Mouse (Mus musculus): ENCODE measurements at regions not wholly inside any gene's neighbourhood (a gene's known extent, or its start where the extent isn't known, plus 50 kb on each side); places are given as distances from the start of the nearest gene placed in this dataset.

DNA sequence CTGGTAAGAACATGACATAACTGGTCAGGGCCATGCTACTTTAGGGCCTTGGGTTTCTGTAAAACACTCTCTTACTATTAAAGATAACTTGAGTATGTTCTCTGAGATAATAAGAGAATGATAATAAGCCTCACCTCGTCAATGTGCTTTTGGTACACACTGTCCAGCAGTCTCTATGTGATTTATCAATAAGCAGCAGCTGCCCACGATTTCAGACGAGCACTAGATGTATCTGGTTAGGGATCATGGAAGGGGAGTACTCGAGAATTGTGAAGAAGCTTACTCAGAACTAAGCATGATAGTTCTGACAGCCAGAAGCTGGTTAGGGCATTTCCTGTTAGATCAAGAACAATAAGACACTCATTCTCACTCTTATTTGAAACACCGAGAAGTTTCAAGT lies 53.8 kb downstream of the Neurod6 start:
- Histone ChIP-seq H3K27me3 (peaks cover 10% of the 10 kb centered on the region), H3K4me3 (no peak overlapping the region), H3K9ac (no peak overlapping the region), H3K36me3 (no peaks in the 10 kb centered on the region), H3K4me1 (peaks cover 4% of the 10 kb centered on the region; the same call in 1 of the 2 replicates), H3K27ac (no peak overlapping the region), H3K9me3 (no peaks in the 10 kb centered on the region), H3K4me2 (no peak overlapping the region)
- no peak for ATAC-seq (ENCODE audit: insufficient number of reproducible peaks, insufficient read depth, low FRiP score, low TSS enrichment, low read depth)
- WGBS = 55% methylated on average over 5 of the region's 5 CpGs

DNA sequence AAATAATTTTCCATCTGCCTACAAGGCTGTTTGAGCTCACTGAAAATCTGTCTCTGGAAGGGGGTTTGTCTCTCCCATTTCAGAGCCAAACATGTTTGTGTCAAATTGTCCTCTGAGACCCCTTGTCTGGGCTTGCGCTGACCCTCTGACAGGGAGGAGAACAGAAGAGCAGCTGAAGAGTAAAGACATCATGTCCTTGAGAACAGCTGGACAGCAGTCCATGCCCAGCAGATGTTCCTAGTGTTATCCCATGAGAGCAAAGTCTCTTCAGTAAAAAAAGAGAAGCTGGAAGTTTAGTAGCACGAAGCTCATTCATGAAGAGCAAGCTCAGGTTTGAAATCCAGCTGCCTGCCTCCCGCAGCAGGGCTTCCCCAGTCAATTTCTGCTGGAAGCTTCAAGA lies 60.7 kb downstream of the Neurod6 start:
- 78% methylated on average over 3 of the region's 3 CpGs for WGBS
- no peak overlapping the region for H3K4me2 ChIP-seq
- no peak for ATAC-seq (ENCODE audit: insufficient number of reproducible peaks, insufficient read depth, low FRiP score, low TSS enrichment, low read depth)
- no peak overlapping the region for H3K9ac ChIP-seq
- H3K4me3 ChIP-seq = no peak overlapping the region
- H3K4me1 ChIP-seq = 0 out of 2 replicates have a peak, but pooled peaks cover 3% of the 10 kb centered on the region
- no peaks in the 10 kb centered on the region for H3K36me3 ChIP-seq
- H3K27ac ChIP-seq = no peak overlapping the region
- peaks cover 11% of the 10 kb centered on the region for H3K27me3 ChIP-seq
- no peaks in the 10 kb centered on the region for H3K9me3 ChIP-seq

DNA sequence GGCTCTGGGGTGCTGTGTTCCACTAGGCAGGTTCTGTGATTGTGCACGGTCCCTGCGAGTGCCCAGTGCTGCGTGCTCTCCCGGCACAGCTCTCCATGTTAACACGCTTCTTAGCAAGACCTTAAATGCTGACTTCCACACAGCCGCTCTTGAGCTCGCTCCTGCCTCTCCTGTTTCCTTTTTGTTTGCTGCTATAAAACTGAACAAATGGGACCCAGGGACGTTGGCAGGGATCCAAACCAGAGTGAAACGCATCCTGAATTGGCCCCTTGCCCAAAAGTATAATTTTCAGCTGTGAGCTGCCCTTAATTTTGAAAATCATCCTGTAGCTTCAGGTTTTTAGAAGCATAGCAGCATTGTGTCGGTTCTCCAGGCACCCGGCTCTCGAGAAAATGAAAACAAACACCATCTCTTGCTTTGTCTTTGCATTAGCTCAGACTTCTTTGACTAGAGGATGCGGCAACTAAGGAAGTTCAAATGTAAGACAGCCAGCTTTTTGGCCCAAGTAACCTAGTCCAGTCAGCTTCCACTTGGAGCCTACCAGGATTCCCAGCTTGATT lies 63.1 kb downstream of the Neurod6 start:
- WGBS = 9% methylated on average over 13 of the region's 13 CpGs
- Histone ChIP-seq H3K36me3 (no peaks in the 10 kb centered on the region), H3K27me3 (peaks cover 4% of the 10 kb centered on the region; the same call in 1 of the 2 replicates), H3K4me2 (peak overlapping the region; percentile 54), H3K4me3 (peak overlapping the region; percentile 29), H3K9me3 (no peaks in the 10 kb centered on the region), H3K9ac (peak overlapping the region; percentile 51; the same call in 1 of the 2 replicates), H3K4me1 (0 out of 2 replicates have a peak, but pooled peaks cover 3% of the 10 kb centered on the region), H3K27ac (peak overlapping the region; percentile 83)
- ATAC-seq (ENCODE audit: insufficient number of reproducible peaks, insufficient read depth, low FRiP score, low TSS enrichment, low read depth) = peak; percentile 81

DNA sequence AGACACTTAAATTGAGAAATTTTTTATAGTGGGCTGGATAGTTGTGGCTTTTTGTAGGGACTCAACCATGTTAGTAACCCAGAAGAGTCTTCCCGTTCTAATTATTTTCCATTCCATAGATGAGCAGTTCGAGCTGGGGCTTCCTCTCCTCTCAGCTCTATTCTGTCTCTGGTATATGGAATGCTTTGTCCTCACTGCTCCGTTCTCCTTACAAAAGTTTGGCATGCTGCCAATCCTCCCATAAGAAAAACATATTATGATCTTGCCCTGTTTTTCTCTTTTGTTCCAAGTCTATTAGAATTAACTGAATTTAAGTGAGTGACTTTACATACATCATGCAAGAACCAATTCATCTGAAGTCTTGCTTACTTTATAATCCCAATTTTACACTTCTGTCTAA lies 70.7 kb downstream of the Neurod6 start:
- 36% methylated on average over 3 of the region's 3 CpGs for WGBS
- Histone ChIP-seq H3K36me3 (no peaks in the 10 kb centered on the region), H3K4me3 (no peak overlapping the region), H3K9me3 (no peaks in the 10 kb centered on the region), H3K27ac (no peak overlapping the region), H3K4me2 (no peak overlapping the region), H3K4me1 (no peaks in the 10 kb centered on the region), H3K27me3 (no peaks in the 10 kb centered on the region; the same call in 1 of the 2 replicates), H3K9ac (no peak overlapping the region)
- no peak for ATAC-seq (ENCODE audit: insufficient number of reproducible peaks, insufficient read depth, low FRiP score, low TSS enrichment, low read depth)

DNA sequence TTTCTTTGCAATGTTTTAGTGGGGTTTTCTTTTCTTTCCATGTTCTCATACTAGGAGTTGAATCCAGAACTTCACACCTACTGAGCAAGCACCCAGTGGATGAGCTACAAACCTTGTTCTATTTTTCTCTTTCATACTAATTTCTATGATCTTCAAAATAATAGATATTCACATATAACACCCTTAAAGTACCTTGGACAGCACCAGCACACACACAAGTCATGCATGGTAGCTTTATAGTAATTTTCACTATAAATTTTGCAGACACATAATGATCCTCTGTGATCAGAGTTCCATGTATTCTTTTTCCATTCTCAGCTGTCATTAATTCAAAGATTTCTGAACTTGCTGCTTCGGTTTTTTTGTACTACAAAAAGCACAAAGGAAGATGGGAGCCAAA lies 71.1 kb downstream of the Neurod6 start:
- Histone ChIP-seq H3K36me3 (no peaks in the 10 kb centered on the region), H3K27me3 (no peaks in the 10 kb centered on the region; the same call in 1 of the 2 replicates), H3K9me3 (no peaks in the 10 kb centered on the region), H3K27ac (no peak overlapping the region), H3K4me2 (no peak overlapping the region), H3K9ac (no peak overlapping the region), H3K4me1 (no peaks in the 10 kb centered on the region), H3K4me3 (no peak overlapping the region)
- 65% methylated on average over 1 of the region's 1 CpGs for WGBS
- ATAC-seq (ENCODE audit: insufficient number of reproducible peaks, insufficient read depth, low FRiP score, low TSS enrichment, low read depth) = no peak

DNA sequence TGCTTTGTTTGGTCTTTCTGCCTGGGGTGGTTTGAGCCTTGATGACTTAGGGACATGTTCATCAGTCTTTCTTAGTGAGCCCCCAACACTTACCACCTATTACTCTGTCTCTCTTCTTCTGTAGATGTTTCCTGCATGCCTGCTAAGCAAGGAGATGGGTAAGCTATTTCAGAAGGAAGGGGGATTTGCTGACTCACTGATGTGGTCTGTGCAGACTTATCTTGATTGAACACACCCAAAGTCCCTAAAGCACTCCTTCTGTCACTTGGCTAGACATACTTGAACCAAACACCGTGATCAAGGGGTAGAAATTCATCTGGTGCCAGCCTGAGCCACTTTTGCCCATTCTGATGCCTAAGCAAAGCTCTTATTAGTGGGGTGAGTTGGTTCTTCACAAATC lies 72.0 kb downstream of the Neurod6 start:
- Histone ChIP-seq H3K4me1 (no peaks in the 10 kb centered on the region), H3K9ac (no peak overlapping the region), H3K9me3 (no peaks in the 10 kb centered on the region), H3K4me3 (no peak overlapping the region), H3K27ac (no peak overlapping the region), H3K36me3 (no peaks in the 10 kb centered on the region), H3K4me2 (no peak overlapping the region), H3K27me3 (no peaks in the 10 kb centered on the region; the same call in 1 of the 2 replicates)
- no peak for ATAC-seq (ENCODE audit: insufficient number of reproducible peaks, insufficient read depth, low FRiP score, low TSS enrichment, low read depth)
- WGBS = 76% methylated on average over 1 of the region's 1 CpGs

DNA sequence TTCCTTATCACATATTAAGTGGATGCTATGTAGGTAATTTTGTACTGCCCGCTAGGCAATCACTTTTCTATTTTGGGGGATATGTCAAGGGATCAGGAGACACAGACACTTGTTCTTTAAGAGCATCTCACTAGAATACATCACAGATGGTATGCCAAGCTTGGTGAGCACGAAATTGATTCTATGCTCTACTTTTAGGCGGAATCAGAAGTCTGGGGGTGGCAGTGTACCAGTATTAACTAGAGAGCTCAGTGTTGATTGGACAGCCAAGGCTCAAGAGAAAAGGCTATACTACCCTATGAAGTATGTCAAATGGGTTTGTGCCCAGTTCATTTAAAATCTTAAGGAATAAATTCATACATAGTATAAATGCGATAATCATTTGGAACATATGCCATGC lies 84.0 kb downstream of the Neurod6 start:
- Histone ChIP-seq H3K27me3 (no peaks in the 10 kb centered on the region), H3K9ac (no peak overlapping the region), H3K4me3 (no peak overlapping the region), H3K36me3 (no peaks in the 10 kb centered on the region), H3K4me1 (no peaks in the 10 kb centered on the region), H3K4me2 (no peak overlapping the region), H3K9me3 (no peaks in the 10 kb centered on the region), H3K27ac (no peak overlapping the region)
- WGBS = 80% methylated on average over 4 of the region's 4 CpGs
- no peak for ATAC-seq (ENCODE audit: insufficient number of reproducible peaks, insufficient read depth, low FRiP score, low TSS enrichment, low read depth)

DNA sequence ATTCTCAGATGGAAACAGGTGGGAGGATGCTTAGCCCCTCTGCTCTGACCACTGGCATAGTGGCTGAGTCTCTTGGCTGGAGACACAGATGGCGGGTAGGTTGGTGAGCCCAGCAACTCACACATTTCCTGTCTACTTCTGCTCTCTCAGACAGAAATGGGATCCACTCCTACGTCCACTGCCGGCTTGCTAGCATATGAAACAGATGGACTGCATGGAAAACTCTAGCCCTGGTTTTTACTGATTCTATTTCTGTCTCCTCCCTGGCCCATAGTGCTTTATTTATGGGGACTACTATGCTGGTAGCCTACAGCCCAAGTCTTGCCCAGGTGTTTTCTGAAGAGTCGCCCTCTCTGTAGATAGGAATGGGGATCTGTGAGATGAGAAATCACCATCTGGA lies 88.9 kb downstream of the Neurod6 start:
- Histone ChIP-seq H3K4me2 (no peak overlapping the region), H3K4me1 (no peaks in the 10 kb centered on the region), H3K9me3 (no peaks in the 10 kb centered on the region), H3K27me3 (no peaks in the 10 kb centered on the region), H3K9ac (no peak overlapping the region), H3K4me3 (no peak overlapping the region), H3K36me3 (no peaks in the 10 kb centered on the region), H3K27ac (no peak overlapping the region)
- ATAC-seq (ENCODE audit: insufficient number of reproducible peaks, insufficient read depth, low FRiP score, low TSS enrichment, low read depth) = no peak
- 76% methylated on average over 4 of the region's 4 CpGs for WGBS

DNA sequence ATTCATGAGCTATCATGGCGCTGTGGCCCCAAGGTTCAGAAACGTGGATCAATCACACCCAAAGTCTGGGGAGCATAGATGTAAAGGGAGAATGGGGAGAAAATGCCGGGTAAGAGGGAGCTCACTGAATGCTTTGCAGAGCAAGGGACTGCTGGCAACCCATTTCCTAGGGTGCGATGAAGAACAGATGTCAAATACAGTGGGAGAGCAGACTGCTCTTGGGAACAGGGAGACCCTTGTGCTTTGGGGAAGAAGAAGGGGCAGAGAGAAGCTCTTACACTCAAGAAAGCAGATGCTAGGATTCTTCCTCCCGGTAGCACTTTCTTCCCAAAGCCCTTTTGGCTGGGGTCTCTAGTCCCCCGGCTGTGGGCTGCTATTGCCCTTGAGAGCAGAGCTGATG lies 100.0 kb downstream of the Neurod6 start:
- no peak overlapping the region for H3K4me3 ChIP-seq
- WGBS = 41% methylated on average over 6 of the region's 6 CpGs

DNA sequence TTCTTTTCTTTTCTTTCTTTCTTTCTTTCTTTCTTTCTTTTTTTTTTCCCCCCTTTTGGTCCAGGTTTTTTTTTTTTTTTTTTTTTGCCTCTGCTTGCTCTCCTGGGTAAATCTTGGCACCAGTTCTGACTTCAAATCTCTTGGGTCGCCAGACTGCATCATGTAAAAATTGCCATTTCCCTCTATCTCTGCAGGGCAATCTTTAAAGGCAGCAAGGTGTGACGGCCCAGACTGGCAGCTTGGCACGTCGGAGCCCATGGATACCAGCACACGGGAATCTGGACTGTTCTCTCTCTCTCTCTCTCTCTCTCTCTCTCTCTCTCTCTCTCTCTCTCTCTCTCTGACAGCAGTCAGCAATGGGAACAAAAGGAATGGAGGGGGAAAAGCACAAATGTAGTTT lies 101.0 kb downstream of the Neurod6 start:
- H3K4me1 ChIP-seq = peaks cover 15% of the 10 kb centered on the region; the same call in 1 of the 2 replicates
- no peak overlapping the region for H3K4me3 ChIP-seq
- H3K27me3 ChIP-seq = no peaks in the 10 kb centered on the region
- H3K4me2 ChIP-seq = no peak overlapping the region
- no peak overlapping the region for H3K27ac ChIP-seq
- ATAC-seq (ENCODE audit: insufficient number of reproducible peaks, insufficient read depth, low FRiP score, low TSS enrichment, low read depth) = no peak
- 27% methylated on average over 5 of the region's 5 CpGs for WGBS
- H3K9me3 ChIP-seq = no peaks in the 10 kb centered on the region
- no peak overlapping the region for H3K9ac ChIP-seq
- no peaks in the 10 kb centered on the region for H3K36me3 ChIP-seq

More for the DNA sequence above, 100.0 kb downstream of the Neurod6 start:
- Histone ChIP-seq H3K9ac (no peak overlapping the region), H3K4me1 (peaks cover 15% of the 10 kb centered on the region; the same call in 1 of the 2 replicates), H3K36me3 (no peaks in the 10 kb centered on the region), H3K4me2 (no peak overlapping the region), H3K9me3 (no peaks in the 10 kb centered on the region), H3K27ac (no peak overlapping the region), H3K27me3 (no peaks in the 10 kb centered on the region)
- no peak for ATAC-seq (ENCODE audit: insufficient number of reproducible peaks, insufficient read depth, low FRiP score, low TSS enrichment, low read depth)

DNA sequence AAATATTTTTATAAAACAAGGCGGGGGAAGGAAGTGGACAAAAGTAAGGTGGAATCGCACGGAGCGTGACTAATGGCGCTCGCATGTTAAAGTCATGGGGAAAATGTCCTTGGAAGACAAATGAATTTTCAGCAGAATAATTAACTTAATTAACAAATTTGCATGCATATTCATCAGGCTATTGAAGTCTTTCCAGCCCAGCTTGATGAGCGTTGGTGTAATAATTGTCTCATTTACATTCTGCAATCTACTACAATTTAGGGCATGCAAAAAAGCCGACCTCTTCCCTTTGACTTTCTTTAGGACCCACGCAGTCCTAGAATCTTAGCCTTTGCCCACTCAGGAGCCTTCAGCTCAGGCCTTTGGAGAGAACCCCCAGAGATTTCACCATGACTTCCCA lies 101.5 kb downstream of the Neurod6 start:
- H3K4me3 ChIP-seq = no peak overlapping the region
- no peak overlapping the region for H3K9ac ChIP-seq
- H3K27me3 ChIP-seq = no peaks in the 10 kb centered on the region
- ATAC-seq (ENCODE audit: insufficient number of reproducible peaks, insufficient read depth, low FRiP score, low TSS enrichment, low read depth) = no peak
- 64% methylated on average over 9 of the region's 9 CpGs for WGBS
- H3K4me1 ChIP-seq = peaks cover 15% of the 10 kb centered on the region; the same call in 1 of the 2 replicates
- H3K9me3 ChIP-seq = no peaks in the 10 kb centered on the region
- no peak overlapping the region for H3K27ac ChIP-seq
- H3K4me2 ChIP-seq = no peak overlapping the region
- no peaks in the 10 kb centered on the region for H3K36me3 ChIP-seq

DNA sequence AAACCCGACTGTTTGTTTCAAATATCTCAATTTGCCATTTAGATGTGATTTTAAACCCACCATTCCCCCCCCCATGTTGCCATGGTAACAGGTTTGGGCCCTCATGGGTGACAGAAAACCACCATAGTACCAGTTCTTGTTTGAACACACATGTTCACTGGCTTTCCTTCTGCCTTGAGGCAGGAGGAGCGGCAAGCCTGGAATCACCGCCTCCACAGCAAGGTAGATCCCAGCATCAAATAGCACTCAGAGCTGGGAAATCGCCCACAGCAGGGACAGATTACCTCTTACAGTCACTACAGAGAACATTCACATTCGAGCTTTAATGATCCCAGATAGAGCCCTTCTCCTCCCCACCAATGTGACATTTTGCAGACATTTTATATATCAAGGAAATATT lies 102.0 kb downstream of the Neurod6 start:
- Histone ChIP-seq H3K27me3 (no peaks in the 10 kb centered on the region), H3K4me3 (no peak overlapping the region), H3K9ac (no peak overlapping the region), H3K27ac (no peak overlapping the region), H3K4me2 (no peak overlapping the region), H3K36me3 (no peaks in the 10 kb centered on the region), H3K4me1 (peaks cover 15% of the 10 kb centered on the region; the same call in 1 of the 2 replicates), H3K9me3 (no peaks in the 10 kb centered on the region)
- no peak for ATAC-seq (ENCODE audit: insufficient number of reproducible peaks, insufficient read depth, low FRiP score, low TSS enrichment, low read depth)
- WGBS = 33% methylated on average over 5 of the region's 5 CpGs

Data from embryonic facial prominence, embryonic 13.5 days (tissue).